Mouse (Mus musculus) thymus, adult 2 months (tissue): ENCODE measurements around the gene Celsr2.

ENCODE experiments used
- CTCF ChIP-seq: fragments of 200-500 bp; IDR thresholded peaks from 2 replicates; pipeline ENCODE4 v1.5.1; 2012; ENCODE audit warnings: mild to moderate bottlenecking, control low read depth, low read length, moderate library complexity, borderline replicate concordance; ENCODE audit not compliant: control insufficient read depth, poor library complexity, insufficient read depth; ENCODE audit errors: extremely low read depth
- POLR2A ChIP-seq: fragments of 200-500 bp; IDR thresholded peaks from 2 replicates; pipeline ENCODE4 v1.6.1; 2012; ENCODE audit warnings: mild to moderate bottlenecking, low read length, control low read depth, moderate library complexity; ENCODE audit not compliant: control insufficient read depth, poor library complexity, insufficient read depth; ENCODE audit errors: extremely low read depth

DNA sequence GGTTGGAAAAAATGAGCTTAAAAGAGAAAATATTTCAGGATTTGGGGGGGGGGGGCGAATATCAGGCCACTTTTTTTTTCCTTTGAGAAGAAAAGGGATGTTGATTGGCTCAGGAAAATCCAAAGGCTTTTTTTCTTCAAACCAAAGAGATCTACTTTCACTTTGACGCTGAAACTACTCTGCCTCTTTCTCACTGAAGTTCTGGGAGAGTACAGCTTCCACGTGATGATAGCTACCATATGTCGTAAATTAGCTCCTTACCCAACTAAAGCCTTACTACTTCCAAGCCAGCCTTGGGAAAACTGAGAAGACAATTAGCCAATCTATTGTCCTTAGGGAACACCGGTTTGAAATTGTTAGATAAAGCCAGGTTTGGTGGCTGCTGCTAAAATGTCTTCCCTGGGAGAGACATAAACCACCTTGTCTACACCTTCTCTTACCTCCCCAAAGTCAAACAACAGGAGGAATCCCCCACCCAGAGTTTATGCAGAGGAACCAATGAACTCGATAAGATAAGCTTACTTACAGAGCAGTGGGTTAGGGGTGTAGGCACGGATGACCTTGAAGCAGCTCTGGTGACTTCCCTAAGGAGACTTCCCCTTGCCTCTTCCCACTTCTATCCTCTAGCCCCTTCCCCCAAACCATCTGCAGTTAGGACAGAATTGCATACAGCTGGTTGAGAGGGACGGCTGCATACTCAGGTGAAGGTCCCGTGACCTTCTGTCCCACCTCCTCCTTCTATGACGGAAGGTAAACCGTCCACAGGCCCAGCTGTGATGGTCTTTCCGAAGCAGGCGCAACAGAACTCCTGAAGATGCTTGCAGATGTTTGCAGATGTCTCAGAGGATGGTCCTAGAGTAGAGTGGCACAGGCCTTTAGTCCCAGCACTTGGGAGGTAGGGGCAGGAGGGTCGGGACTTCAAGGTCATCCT, 33.1 kb downstream of the Celsr2 start:
- TF ChIP-seq CTCF = no peak
- TF ChIP-seq POLR2A = no peak
